Mouse (Mus musculus) lung, adult 2 months (tissue): ENCODE results near the gene Ptprg. TPM values are rescaled to one million over a fixed set of nuclear protein-coding genes. Genes with fewer than 3 reads are reported as not detected.
"Not testable (repeated sequence)": the region's sequence is repeated elsewhere in the genome, so short reads cannot be mapped to it uniquely, and the experiment has no call there.

Source experiments
- DNase-seq: peaks from one replicate; pipeline ENCODE4 v3.0.0; 2022
- H3K4me1 ChIP-seq: fragments of 200-500 bp; 2 replicates; pipeline ENCODE4 v1.6.1; 2011; ENCODE audit warnings: low read length; ENCODE audit not compliant: control insufficient read depth, insufficient read depth
- H3K4me3 ChIP-seq: fragments of 200-500 bp; replicated peaks from 2 replicates; pipeline ENCODE3; 2011; ENCODE audit warnings: low read depth, mild to moderate bottlenecking, control low read depth, low read length; ENCODE audit errors: extremely low read depth
- CTCF ChIP-seq: fragments of 200-500 bp; IDR thresholded peaks from 2 replicates; pipeline ENCODE4 v1.5.1; 2011; ENCODE audit warnings: mild to moderate bottlenecking, low read length, control low read depth; ENCODE audit not compliant: insufficient read depth
- POLR2A ChIP-seq: fragments of 200-500 bp; IDR thresholded peaks from 2 replicates; pipeline ENCODE4 v1.6.1; 2011; ENCODE audit warnings: low read depth, mild to moderate bottlenecking, control low read depth, low read length, borderline replicate concordance; ENCODE audit errors: extremely low read depth
- WGBS: fragments of 180-500 bp; shearing (Covaris S2); methylation state at CpG from one replicate; pipeline ENCODE4 v1.1.7; 2018; 5-methylcytosine and 5-hydroxymethylcytosine counted together
- polyA plus RNA-seq: library from polyadenylated mRNA; depleted of rRNA; stranded (reverse); fragments of >200 nt; gene quantifications from 2 replicates; pipeline ENCODE4 v1.2.3, GENCODE M21; 2012; rRNA removed

Ptprg gene
- polyA plus RNA-seq, 1 experiment, result 79.9 TPM

DNA sequence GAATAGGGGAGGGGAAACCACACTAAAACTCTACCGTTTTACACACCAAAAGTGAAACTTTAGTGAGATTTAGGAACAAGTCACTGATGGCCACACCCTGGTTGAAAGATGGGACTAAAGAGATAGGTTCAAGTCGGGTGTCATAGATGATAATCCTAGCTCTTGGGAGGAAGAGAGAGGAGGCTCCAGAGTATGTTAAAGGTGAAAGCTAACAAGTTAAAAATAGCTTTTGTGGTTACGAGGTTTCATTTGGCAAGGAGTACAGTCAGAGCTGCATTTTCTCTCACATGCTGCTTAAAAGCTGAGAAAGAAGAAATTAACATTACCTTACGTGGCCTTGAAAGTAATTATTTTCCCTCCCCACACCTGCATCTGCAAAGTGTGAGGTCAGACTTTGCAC lies 690.4 kb downstream of the Ptprg start:
- WGBS, result 53% methylated on average over 4 of the region's 4 CpGs
- Histone ChIP-seq H3K4me1 (no peaks in the 10 kb centered on the region), H3K4me3 (no peak overlapping the region)
- TF ChIP-seq CTCF (no peak), POLR2A (no peak)
- no peak for DNase-seq

DNA sequence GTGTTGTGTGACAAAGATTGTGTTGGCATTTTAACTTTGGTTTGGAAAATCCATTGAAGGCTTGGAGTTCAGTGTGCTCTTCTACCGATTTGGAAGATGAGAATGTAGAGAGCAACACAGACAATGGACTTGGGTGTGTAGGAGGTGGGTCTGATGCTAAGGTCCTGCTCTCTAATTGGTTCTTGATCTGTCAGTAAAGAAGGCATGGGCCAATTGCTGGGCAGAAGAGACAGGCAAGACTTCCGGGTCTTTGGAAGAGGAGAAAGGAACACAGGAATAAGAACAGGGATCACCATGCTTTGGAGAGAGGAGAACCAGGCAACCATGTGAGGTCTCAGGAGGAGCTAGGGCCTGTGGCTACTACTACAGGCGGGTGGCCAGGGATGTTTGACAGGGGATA lies 722.7 kb downstream of the Ptprg start:
- TF ChIP-seq CTCF (no peak), POLR2A (no peak)
- 65% methylated on average over 3 of the region's 3 CpGs for WGBS
- H3K4me3 ChIP-seq, result no peak overlapping the region
- H3K4me1 ChIP-seq, result no peaks in the 10 kb centered on the region
- DNase-seq, result no peak

- no peak for TF ChIP-seq CTCF
- no peak for TF ChIP-seq POLR2A
- WGBS, result 66% methylated on average over 6 of the region's 6 CpGs
- no peak for DNase-seq
- Histone ChIP-seq H3K4me3 (peak within 1 kb of the TSS; percentile 87), H3K4me1 (no peaks in the 10 kb centered on the region)
These were observed 730.3 kb downstream of the Ptprg start, which contains the start of gene Gm49355 for GRCm38 (mm10) chr14:12283641-12284040. Gene Gm49355 (plus strand): TSS chr14:12283976.

GRCm38 (mm10) chr14:12284141-12284912 lies 731.0 kb downstream of the Ptprg start, which contains the start of gene 3830406C13Rik:
Gene 3830406C13Rik (plus strand): TSS chr14:12284173.
- DNase-seq, result peak; percentile 85
- TF ChIP-seq POLR2A (peak; percentile 96), CTCF (no peak)
- WGBS, result under 1% methylated on average over 48 of the region's 48 CpGs
- no peaks in the 10 kb centered on the region for H3K4me1 ChIP-seq
- peak within 1 kb of the TSS; percentile 87 for H3K4me3 ChIP-seq

GRCm38 (mm10) chr14:12289747-12290146 lies 736.4 kb downstream of the Ptprg start:
- H3K4me1 ChIP-seq, DNase-seq, H3K4me3 ChIP-seq: not testable (repeated sequence)

Other genes starting within 250 kb of the Ptprg start
- gene Gm3839, start 196.8 kb upstream of the Ptprg start, polyA plus RNA-seq, result 0.15 TPM in 1 of 2 replicates, not detected in the other